Mouse (Mus musculus) lung, postnatal 10 days (tissue): ENCODE results near the gene Tada2b.

ENCODE experiments used
- DNase-seq: peaks from one replicate; pipeline ENCODE4 v3.0.0; 2021

Gene Tada2b

GRCm38 (mm10) chr5:36484171-36484990 is at the start of gene Tada2b, which contains the start of gene Ccdc96:
Tada2b (minus strand) TSS chr5:36484285.
Ccdc96 (plus strand) TSS chr5:36484588.
- DNase-seq: peak; percentile 98

- peak; percentile 98 for DNase-seq
Measured at GRCm38 (mm10) chr5:36530129-36530751, 46.2 kb upstream of the Tada2b start.

GRCm38 (mm10) chr5:36529698-36530097 is 45.6 kb upstream of the Tada2b start:
- no peak for DNase-seq

- no peak for DNase-seq
Measured at GRCm38 (mm10) chr5:36526921-36527320, 42.8 kb upstream of the Tada2b start.

GRCm38 (mm10) chr5:36526274-36526673 is 42.2 kb upstream of the Tada2b start:
- peak; percentile 34 for DNase-seq

GRCm38 (mm10) chr5:36525216-36525615 is 41.1 kb upstream of the Tada2b start:
- no peak for DNase-seq

GRCm38 (mm10) chr5:36523219-36523703 is 39.2 kb upstream of the Tada2b start:
- no peak for DNase-seq

- DNase-seq: peak; percentile 24
Measured at GRCm38 (mm10) chr5:36522782-36523181, 38.7 kb upstream of the Tada2b start.

- no peak for DNase-seq
Measured at GRCm38 (mm10) chr5:36519751-36520150, 35.7 kb upstream of the Tada2b start.

- no peak for DNase-seq
Measured at GRCm38 (mm10) chr5:36517596-36517995, 33.5 kb upstream of the Tada2b start.

- no peak for DNase-seq
Measured at GRCm38 (mm10) chr5:36515558-36515957, 31.5 kb upstream of the Tada2b start.

GRCm38 (mm10) chr5:36515126-36515525 is 31.0 kb upstream of the Tada2b start:
- DNase-seq: no peak

- no peak for DNase-seq
Measured at GRCm38 (mm10) chr5:36510956-36511355, 26.9 kb upstream of the Tada2b start.

- no peak for DNase-seq
Measured at GRCm38 (mm10) chr5:36508351-36508750, 24.3 kb upstream of the Tada2b start.

- no peak for DNase-seq
Measured at GRCm38 (mm10) chr5:36505643-36506042, 21.6 kb upstream of the Tada2b start.

GRCm38 (mm10) chr5:36505235-36505634 is 21.1 kb upstream of the Tada2b start:
- DNase-seq: no peak

- no peak for DNase-seq
Measured at GRCm38 (mm10) chr5:36494709-36495108, 10.6 kb upstream of the Tada2b start.

GRCm38 (mm10) chr5:36493919-36494318 is 9.8 kb upstream of the Tada2b start:
- DNase-seq: no peak

GRCm38 (mm10) chr5:36489225-36489624 is 5.1 kb upstream of the Tada2b start:
- peak; percentile 61 for DNase-seq

GRCm38 (mm10) chr5:36485306-36485705 is 1.2 kb upstream of the Tada2b start:
- no peak for DNase-seq

GRCm38 (mm10) chr5:36483203-36484101 is 633 bp downstream of the Tada2b start:
- DNase-seq: peak; percentile 58

GRCm38 (mm10) chr5:36481114-36481513 is 3.0 kb downstream of the Tada2b start:
- DNase-seq: no peak

- no peak for DNase-seq
Measured at GRCm38 (mm10) chr5:36480398-36480797, 3.7 kb downstream of the Tada2b start.
